Mouse (Mus musculus): ENCODE measurements around the gene Pomt1. TPM values are rescaled to one million over a fixed set of nuclear protein-coding genes. Genes with fewer than 3 reads are reported as not detected.

Pomt1 gene
- polyA plus RNA-seq, 1 experiment from 2014 or later: 37.1 TPM

- H3K9ac ChIP-seq (ENCODE audit: low read depth, low read length): peak overlapping the region; percentile 79
- H3K4me3 ChIP-seq (ENCODE audit: low read depth, low read length): peak overlapping the region; percentile 78
- no peaks in the 10 kb centered on the region for H3K9me3 ChIP-seq (ENCODE audit: control insufficient read depth, low read length)
- peak overlapping the region; percentile 92 for H3K4me2 ChIP-seq
- WGBS: 43% methylated on average over 4 of the region's 4 CpGs
- peaks cover 12% of the 10 kb centered on the region for H3K4me1 ChIP-seq (replicated peaks; ENCODE audit: control insufficient read depth, insufficient read depth, low read length)
- H3K27ac ChIP-seq (ENCODE audit: low read depth, low read length): peak overlapping the region; percentile 88; the same call in 1 of the 2 replicates
- H3K36me3 ChIP-seq (ENCODE audit: control insufficient read depth, insufficient read depth, low read length): peaks cover 12% of the 10 kb centered on the region
- ATAC-seq (replicated peaks; ENCODE audit: low FRiP score) (no peak), DNase-seq (ENCODE audit: low spot score) (no peak)
- no peaks in the 10 kb centered on the region for H3K27me3 ChIP-seq (replicated peaks; ENCODE audit: control insufficient read depth, insufficient read depth, low read length)
Observed at GRCm38 (mm10) chr2:32237571-32237970, 1.2 kb downstream of the Pomt1 start.

DNA sequence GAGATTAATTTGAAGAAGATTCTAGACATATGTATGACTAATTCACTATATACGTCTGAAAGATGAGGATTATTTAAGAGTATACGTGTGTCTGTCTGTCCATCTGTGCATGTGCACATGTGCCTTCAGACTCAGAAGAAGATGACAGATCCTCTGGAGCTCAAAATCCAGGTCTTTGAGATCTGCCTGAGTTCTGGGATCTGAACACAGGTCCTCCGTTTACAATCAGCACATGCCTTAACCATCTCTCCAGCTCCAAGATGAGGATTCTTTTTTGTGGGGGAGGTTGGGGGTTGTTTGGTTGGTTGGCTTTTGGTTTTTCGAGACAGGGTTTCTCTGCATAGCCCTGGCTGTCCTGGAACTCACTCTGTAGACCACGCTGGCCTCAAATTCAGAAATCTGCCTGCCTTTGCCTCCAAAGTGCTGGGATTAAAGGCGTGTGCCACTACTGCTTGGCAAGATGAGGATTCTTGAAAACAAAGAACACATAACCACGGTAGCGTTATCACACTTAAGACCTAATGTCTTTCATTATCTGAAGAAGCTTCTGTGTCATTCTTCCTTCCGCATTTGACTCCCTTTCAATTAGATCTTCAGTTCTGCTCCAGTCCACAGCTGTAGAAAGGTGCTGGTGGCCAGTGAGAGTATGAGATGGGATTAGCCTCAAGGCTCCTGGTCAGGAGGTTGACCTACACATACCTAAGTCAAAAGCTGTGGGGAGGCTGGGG is 2.5 kb downstream of the Pomt1 start:
- DNase-seq (ENCODE audit: low spot score): no peak
- Histone ChIP-seq H3K36me3 (ENCODE audit: control insufficient read depth, insufficient read depth, low read length) (peaks cover 10% of the 10 kb centered on the region), H3K9ac (ENCODE audit: low read depth, low read length) (no peak overlapping the region), H3K27me3 (replicated peaks; ENCODE audit: control insufficient read depth, insufficient read depth, low read length) (no peaks in the 10 kb centered on the region), H3K9me3 (ENCODE audit: control insufficient read depth, low read length) (no peaks in the 10 kb centered on the region), H3K4me3 (ENCODE audit: low read depth, low read length) (no peak overlapping the region), H3K4me1 (replicated peaks; ENCODE audit: control insufficient read depth, insufficient read depth, low read length) (peaks cover 12% of the 10 kb centered on the region), H3K4me2 (no peak overlapping the region), H3K27ac (ENCODE audit: low read depth, low read length) (no peak overlapping the region)
- 75% methylated on average over 9 of the region's 9 CpGs for WGBS
- ATAC-seq (replicated peaks; ENCODE audit: low FRiP score): no peak

DNA sequence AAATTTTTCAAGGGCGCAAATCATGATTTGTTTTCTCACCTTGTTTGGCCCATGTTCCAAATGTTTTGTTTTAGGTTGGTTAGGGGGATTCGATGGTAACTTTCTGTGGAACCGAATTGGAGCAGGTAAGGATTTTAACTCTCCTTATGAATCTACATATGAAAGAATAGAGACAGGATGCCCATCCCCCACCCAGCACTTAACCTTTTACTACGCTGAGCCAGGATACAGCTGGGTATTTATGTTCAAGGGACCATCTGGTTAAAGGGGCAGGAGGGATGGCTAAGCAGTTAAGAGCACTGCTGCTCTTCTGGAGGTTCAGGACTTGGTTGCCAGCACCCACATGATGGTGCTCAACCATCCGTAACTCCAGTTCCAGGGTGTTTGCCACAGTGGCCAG is 4.2 kb downstream of the Pomt1 start:
- H3K4me2 ChIP-seq: no peak overlapping the region
- H3K4me1 ChIP-seq (replicated peaks; ENCODE audit: control insufficient read depth, insufficient read depth, low read length): no peaks in the 10 kb centered on the region; the same call in 1 of the 2 replicates
- no peaks in the 10 kb centered on the region for H3K9me3 ChIP-seq (ENCODE audit: control insufficient read depth, low read length)
- H3K27me3 ChIP-seq (replicated peaks; ENCODE audit: control insufficient read depth, insufficient read depth, low read length): no peaks in the 10 kb centered on the region
- DNase-seq (ENCODE audit: low spot score) (no peak), ATAC-seq (replicated peaks; ENCODE audit: low FRiP score) (no peak)
- H3K36me3 ChIP-seq (ENCODE audit: control insufficient read depth, insufficient read depth, low read length): peaks cover 16% of the 10 kb centered on the region
- no peak overlapping the region for H3K4me3 ChIP-seq (ENCODE audit: low read depth, low read length)
- H3K9ac ChIP-seq (ENCODE audit: low read depth, low read length): no peak overlapping the region
- 86% methylated on average over 5 of the region's 5 CpGs for WGBS
- no peak overlapping the region for H3K27ac ChIP-seq (ENCODE audit: low read depth, low read length)

DNA sequence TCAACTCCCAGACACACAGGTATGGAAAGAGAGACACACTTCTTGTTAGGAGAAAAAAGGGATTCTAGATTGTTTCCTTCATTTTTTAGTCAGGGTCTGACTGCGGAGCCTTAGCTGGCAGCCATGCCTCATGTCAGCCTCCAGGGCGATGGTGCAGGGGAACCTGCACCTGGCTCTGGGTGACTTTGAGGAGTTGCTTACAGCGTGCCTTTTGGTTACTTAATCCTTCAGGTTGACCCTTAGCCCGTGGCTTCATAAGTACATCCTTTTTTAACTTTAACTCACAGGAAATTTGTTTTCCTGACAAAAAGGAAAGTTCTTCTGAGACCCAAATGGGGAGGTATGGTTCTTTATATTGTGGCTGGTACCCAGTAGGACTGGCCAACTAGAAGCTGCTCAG is 6.6 kb downstream of the Pomt1 start:
- DNase-seq (ENCODE audit: low spot score) (no peak), ATAC-seq (replicated peaks; ENCODE audit: low FRiP score) (no peak)
- no peaks in the 10 kb centered on the region for H3K27me3 ChIP-seq (replicated peaks; ENCODE audit: control insufficient read depth, insufficient read depth, low read length)
- H3K9ac ChIP-seq (ENCODE audit: low read depth, low read length): no peak overlapping the region
- no peaks in the 10 kb centered on the region for H3K9me3 ChIP-seq (ENCODE audit: control insufficient read depth, low read length)
- H3K36me3 ChIP-seq (ENCODE audit: control insufficient read depth, insufficient read depth, low read length): peaks cover 16% of the 10 kb centered on the region
- H3K4me2 ChIP-seq: no peak overlapping the region
- H3K27ac ChIP-seq (ENCODE audit: low read depth, low read length): no peak overlapping the region
- no peak overlapping the region for H3K4me3 ChIP-seq (ENCODE audit: low read depth, low read length)
- WGBS: 81% methylated on average over 4 of the region's 4 CpGs
- H3K4me1 ChIP-seq (replicated peaks; ENCODE audit: control insufficient read depth, insufficient read depth, low read length): no peaks in the 10 kb centered on the region; the same call in 1 of the 2 replicates

DNA sequence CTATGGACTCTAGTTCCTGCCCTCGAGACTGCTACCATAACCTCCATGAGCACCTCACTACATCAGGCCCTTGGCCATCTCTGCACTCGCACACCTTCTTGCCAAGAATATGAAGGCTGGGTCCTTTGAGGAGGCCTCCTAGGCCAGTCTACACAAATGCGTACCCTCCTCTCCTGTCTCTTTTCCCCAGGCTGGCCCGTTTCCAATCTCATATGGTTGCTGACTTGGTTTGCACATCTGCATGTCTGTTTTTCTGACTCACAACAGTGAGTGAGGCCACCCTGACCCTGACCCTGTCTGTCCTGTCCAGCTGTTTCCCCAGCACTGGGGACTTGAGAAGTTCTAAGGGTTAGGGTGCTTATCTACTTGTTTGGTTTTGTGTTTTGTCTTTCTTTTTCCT is 10.4 kb downstream of the Pomt1 start:
- H3K36me3 ChIP-seq (ENCODE audit: control insufficient read depth, insufficient read depth, low read length): peaks cover 29% of the 10 kb centered on the region
- no peaks in the 10 kb centered on the region for H3K9me3 ChIP-seq (ENCODE audit: control insufficient read depth, low read length)
- H3K27ac ChIP-seq (ENCODE audit: low read depth, low read length): no peak overlapping the region
- no peaks in the 10 kb centered on the region for H3K4me1 ChIP-seq (replicated peaks; ENCODE audit: control insufficient read depth, insufficient read depth, low read length)
- H3K4me2 ChIP-seq: no peak overlapping the region
- WGBS: 76% methylated on average over 4 of the region's 4 CpGs
- no peak for ATAC-seq (replicated peaks; ENCODE audit: low FRiP score)
- no peak overlapping the region for H3K4me3 ChIP-seq (ENCODE audit: low read depth, low read length)
- H3K27me3 ChIP-seq (replicated peaks; ENCODE audit: control insufficient read depth, insufficient read depth, low read length): no peaks in the 10 kb centered on the region
- no peak for DNase-seq (ENCODE audit: low spot score)
- H3K9ac ChIP-seq (ENCODE audit: low read depth, low read length): no peak overlapping the region

GRCm38 (mm10) chr2:32248377-32249361 is 12.3 kb downstream of the Pomt1 start:
- H3K9ac ChIP-seq (ENCODE audit: low read depth, low read length): no peak overlapping the region
- no peak overlapping the region for H3K4me3 ChIP-seq (ENCODE audit: low read depth, low read length)
- DNase-seq (ENCODE audit: low spot score) (no peak), ATAC-seq (replicated peaks; ENCODE audit: low FRiP score) (no peak)
- no peaks in the 10 kb centered on the region for H3K4me1 ChIP-seq (replicated peaks; ENCODE audit: control insufficient read depth, insufficient read depth, low read length)
- no peak overlapping the region for H3K4me2 ChIP-seq
- no peaks in the 10 kb centered on the region for H3K27me3 ChIP-seq (replicated peaks; ENCODE audit: control insufficient read depth, insufficient read depth, low read length)
- peaks cover 42% of the 10 kb centered on the region for H3K36me3 ChIP-seq (ENCODE audit: control insufficient read depth, insufficient read depth, low read length)
- WGBS: 80% methylated on average over 10 of the region's 10 CpGs
- no peaks in the 10 kb centered on the region for H3K9me3 ChIP-seq (ENCODE audit: control insufficient read depth, low read length)
- no peak overlapping the region for H3K27ac ChIP-seq (ENCODE audit: low read depth, low read length)

DNA sequence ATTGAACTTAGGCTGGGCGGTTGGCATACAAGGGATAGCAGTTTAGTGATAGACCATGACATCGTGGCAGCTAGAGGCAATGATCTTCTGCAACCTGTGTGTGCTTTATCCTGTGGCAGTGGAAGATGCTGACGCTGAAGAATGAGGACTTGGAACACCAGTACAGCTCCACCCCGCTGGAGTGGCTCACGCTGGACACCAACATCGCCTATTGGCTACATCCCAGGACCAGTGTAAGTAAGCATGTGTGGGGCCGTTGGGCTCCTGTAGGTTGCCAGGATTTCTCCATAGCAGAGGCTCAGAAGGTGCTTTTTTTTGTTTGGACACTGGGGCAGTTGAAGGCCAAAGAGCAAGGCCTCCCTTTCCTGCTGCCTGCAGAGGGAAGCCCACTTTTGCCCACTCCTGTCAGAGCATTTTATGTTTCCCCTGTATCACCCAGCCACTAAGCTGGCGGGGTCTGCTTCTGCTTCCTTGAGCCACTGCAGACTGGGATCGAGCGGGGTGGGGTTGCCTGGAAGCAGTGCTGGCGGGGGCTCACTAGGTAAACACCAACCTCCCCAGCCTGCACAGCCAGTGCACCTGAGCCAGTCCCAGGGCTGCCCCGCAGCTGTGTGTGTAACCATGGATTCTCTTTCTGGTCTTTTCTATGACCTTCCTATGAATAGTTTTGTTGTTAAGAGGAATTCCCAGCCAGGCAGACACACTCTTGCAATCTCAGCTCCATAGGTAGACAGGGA is 15.6 kb downstream of the Pomt1 start:
- DNase-seq (ENCODE audit: low spot score): no peak
- Histone ChIP-seq H3K9ac (ENCODE audit: low read depth, low read length) (no peak overlapping the region), H3K9me3 (ENCODE audit: control insufficient read depth, low read length) (no peaks in the 10 kb centered on the region), H3K4me3 (ENCODE audit: low read depth, low read length) (no peak overlapping the region), H3K4me1 (replicated peaks; ENCODE audit: control insufficient read depth, insufficient read depth, low read length) (no peaks in the 10 kb centered on the region), H3K27ac (ENCODE audit: low read depth, low read length) (no peak overlapping the region; the same call in 1 of the 2 replicates), H3K27me3 (replicated peaks; ENCODE audit: control insufficient read depth, insufficient read depth, low read length) (no peaks in the 10 kb centered on the region), H3K4me2 (no peak overlapping the region), H3K36me3 (ENCODE audit: control insufficient read depth, insufficient read depth, low read length) (peaks cover 49% of the 10 kb centered on the region)
- no peak for ATAC-seq (replicated peaks; ENCODE audit: low FRiP score)
- WGBS: 86% methylated on average over 12 of the region's 12 CpGs

- Histone ChIP-seq H3K27ac (ENCODE audit: low read depth, low read length) (no peak overlapping the region), H3K4me2 (no peak overlapping the region), H3K4me1 (replicated peaks; ENCODE audit: control insufficient read depth, insufficient read depth, low read length) (no peaks in the 10 kb centered on the region), H3K36me3 (ENCODE audit: control insufficient read depth, insufficient read depth, low read length) (peaks cover 56% of the 10 kb centered on the region), H3K9ac (ENCODE audit: low read depth, low read length) (no peak overlapping the region), H3K4me3 (ENCODE audit: low read depth, low read length) (no peak overlapping the region), H3K27me3 (replicated peaks; ENCODE audit: control insufficient read depth, insufficient read depth, low read length) (no peaks in the 10 kb centered on the region), H3K9me3 (ENCODE audit: control insufficient read depth, low read length) (no peaks in the 10 kb centered on the region)
- DNase-seq (ENCODE audit: low spot score) (no peak), ATAC-seq (replicated peaks; ENCODE audit: low FRiP score) (no peak)
- WGBS: 89% methylated on average over 5 of the region's 5 CpGs
Observed at GRCm38 (mm10) chr2:32252658-32253057, 16.3 kb downstream of the Pomt1 start.

Measured in liver, embryonic 11.5 days (tissue).